Mouse (Mus musculus) kidney, postnatal 36 days (tissue): ENCODE data around the gene Gm20826.
"Not testable (repeated sequence)": the region's sequence is repeated elsewhere in the genome, so short reads cannot be mapped to it uniquely, and the experiment has no call there.

ENCODE experiments used
- DNase-seq, 2 experiments: peaks; one replicate each; pipeline ENCODE4 v3.0.0; 2021 to 2022; ENCODE audit warnings: mixed read lengths in 2 of 2

Gm20826 gene

DNA sequence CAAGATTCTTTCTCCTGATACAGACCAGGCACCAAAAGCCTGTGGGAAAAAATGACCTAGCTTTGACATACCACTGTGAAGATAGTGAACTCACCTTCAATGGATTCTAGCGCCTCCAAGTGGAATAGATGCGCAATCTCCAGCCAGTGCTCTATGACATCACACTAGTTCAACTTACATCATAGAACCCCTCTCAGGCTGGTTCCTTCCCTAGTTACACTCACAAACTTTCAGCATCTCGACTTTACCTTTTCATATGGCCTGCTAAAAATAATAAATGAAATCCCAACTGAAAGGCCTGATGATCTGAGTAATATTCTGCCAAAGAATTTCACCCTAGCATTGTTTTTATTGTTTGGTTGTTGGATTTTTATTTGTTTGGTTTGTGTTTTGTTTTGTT lies at the start of gene Gm20826:
TSS of gene Gm20826 (minus strand) at position 101 of the 400 bp plus-strand sequence.
- not testable (repeated sequence) for DNase-seq
